Mouse (Mus musculus) mouse embryonic stem cell (cell line): Measurements from ENCODE around the gene Olfr30.
"Not testable (repeated sequence)": the region's sequence is repeated elsewhere in the genome, so short reads cannot be mapped to it uniquely, and the experiment has no call there.

Experiments used
- in situ Hi-C, 2 experiments: fragments of 300-500 bp; cut with MboI; formaldehyde crosslinking; loops; 1 replicate in 1 of 2; 3 replicates in 1 of 2; pipeline ENCODE4 v1.14.3; 2019 to 2020; ENCODE audit warnings: low sequenced_read_pairs in 2 of 2, low pct_unique_long_range_greater_than_20kb in 1 of 2, mixed read lengths in 1 of 2; ENCODE audit not compliant: unreplicated experiment in 1 of 2

Gene Olfr30

GRCm38 (mm10) chr11:58462170-58462569 is at the start of gene Olfr30:
Gene Olfr30, minus strand, starts transcription at chr11:58462270.
- in situ Hi-C loops, result no loop called here

- in situ Hi-C loops, result not testable (repeated sequence)
Observed at GRCm38 (mm10) chr11:58509058-58509457, 47.0 kb upstream of the Olfr30 start.

DNA sequence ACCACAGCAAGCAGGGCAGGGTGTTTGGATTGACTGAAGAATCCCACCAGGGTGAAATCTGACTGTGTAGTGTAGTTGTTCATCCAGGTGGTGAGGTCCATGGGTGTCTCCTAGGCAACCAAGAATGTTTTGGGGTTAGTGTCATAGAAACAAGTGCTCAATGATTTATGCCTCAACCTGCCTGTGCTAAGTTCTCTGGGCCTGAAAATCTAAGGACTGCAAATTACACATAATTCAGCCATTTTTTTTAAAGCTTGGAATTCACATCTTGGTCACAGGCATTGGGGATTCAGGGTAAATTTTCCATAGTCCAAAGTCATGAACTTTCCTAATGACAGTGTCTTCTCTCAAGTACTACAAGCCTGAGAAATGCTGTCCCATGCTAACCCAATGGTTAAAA is 40.4 kb upstream of the Olfr30 start, which contains the start of gene Olfr331:
Olfr331 (minus strand) TSS at position 101 of the 400 bp plus-strand sequence.
- in situ Hi-C loops, result not testable (repeated sequence)

DNA sequence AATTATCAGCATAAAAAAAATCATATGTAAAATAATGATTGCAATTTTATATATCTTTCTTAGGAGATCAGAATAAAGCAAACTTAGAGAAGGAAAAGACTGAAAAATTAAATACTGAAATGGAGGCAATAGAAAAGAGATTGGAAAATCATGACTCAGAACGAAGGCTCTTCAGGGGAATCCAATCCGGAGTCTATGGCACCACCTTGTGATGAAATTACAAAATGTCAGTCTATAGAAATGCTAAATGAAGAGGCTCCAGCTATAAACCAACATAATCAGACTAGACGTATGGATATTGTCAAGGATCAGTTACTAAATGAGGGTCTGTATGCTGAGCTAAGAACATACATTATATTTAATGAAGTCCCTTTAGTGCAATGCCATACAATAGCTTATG is 37.2 kb upstream of the Olfr30 start:
- in situ Hi-C loops, result no loop called here

- in situ Hi-C loops, result no loop called here
Observed at GRCm38 (mm10) chr11:58498761-58499160, 36.7 kb upstream of the Olfr30 start.

DNA sequence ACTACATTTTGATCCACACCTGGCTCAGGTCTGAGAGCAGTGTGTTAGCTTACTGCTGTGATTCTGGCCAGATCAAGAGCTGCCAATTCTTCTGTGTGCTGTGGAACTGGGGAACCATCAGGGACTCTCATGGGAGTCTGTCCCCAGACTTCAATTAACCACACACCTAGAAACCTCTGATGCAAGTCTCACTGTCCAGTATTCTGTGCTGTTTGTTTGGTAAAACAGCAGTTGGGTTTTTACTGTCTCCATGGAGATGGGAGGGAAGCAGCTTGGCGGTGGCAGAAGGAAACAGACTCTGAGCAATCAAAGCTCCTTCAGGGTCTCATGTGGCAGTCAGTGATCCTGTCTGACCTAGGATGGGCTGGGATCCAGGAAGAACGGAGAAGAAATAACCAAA is 30.4 kb upstream of the Olfr30 start, which contains the start of gene Olfr332:
Olfr332 (minus strand) TSS at position 101 of the 400 bp plus-strand sequence.
- in situ Hi-C loops, result no loop called here

DNA sequence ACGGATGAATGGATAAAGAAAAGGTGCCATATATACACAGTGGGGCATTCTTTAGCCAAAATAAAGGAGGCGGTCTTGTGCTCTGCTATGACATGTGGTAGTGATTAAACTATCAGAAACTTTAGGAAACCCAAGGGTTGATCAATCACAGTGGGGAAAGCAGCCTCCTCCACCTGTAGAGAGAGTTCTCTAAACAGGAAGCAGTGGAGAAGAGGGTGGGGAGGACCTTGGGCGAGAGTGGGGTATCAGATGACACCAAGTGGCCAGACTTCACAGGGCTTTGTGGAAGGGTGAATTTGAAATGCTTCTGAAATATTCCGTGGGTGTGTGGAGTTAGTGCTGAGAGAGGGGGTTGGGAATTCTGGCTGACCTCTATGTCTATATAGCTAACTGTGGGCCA is 8.5 kb downstream of the Olfr30 start:
- in situ Hi-C loops, result no loop called here

- in situ Hi-C loops, result no loop called here
Observed at GRCm38 (mm10) chr11:58452759-58453158, 9.3 kb downstream of the Olfr30 start, which contains the start of gene Lypd9. Gene Lypd9, minus strand, starts transcription at chr11:58452923.

- in situ Hi-C loops, result no loop called here
Observed at GRCm38 (mm10) chr11:58437866-58438265, 24.2 kb downstream of the Olfr30 start.

- in situ Hi-C loops, result no loop called here
Observed at GRCm38 (mm10) chr11:58432259-58432658, 29.8 kb downstream of the Olfr30 start, which contains the start of gene Gm12253. Gene Gm12253, plus strand, starts transcription at chr11:58432559.

GRCm38 (mm10) chr11:58420815-58421214 is 41.3 kb downstream of the Olfr30 start, which contains the start of gene 1810065E05Rik:
Gene 1810065E05Rik, plus strand, starts transcription at chr11:58421111.
- in situ Hi-C loops, result loop anchor here in 1 of 2 experiments (25.0 kb wide), 1 partner anchor 216 kb away; the partner anchor contains the start of genes Olfr323 and Trim58

GRCm38 (mm10) chr11:58418336-58418735 is 43.7 kb downstream of the Olfr30 start:
- in situ Hi-C loops, result loop anchor here in 1 of 2 experiments (25.0 kb wide), 1 partner anchor 219 kb away; the partner anchor contains the start of genes Olfr323 and Trim58

DNA sequence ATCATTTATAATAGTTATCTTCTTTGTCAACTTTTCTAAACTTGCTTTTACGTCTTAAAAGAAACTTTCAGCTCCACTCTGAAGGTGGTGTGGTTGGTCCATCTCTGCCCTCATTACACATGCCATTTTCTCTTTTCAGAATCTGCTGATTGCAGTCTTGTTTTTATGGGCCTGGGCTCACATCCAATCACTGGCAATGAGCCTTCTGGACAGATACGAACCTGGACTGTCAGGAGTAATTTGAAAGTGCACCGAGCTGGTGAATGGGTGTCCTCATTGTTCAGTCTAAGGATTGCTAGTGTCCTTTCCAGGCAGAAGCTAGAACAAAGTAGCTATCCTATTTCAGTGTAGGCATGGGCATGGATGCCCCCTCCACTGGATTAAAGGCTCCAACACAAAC is 54.0 kb downstream of the Olfr30 start:
- in situ Hi-C loops, result loop anchor here in 1 of 2 experiments (25.0 kb wide), 1 partner anchor 229 kb away; the partner anchor contains the start of genes Olfr323 and Trim58
